Mouse (Mus musculus): ENCODE measurements around the gene Gm27029. TPM values are rescaled to one million over a fixed set of nuclear protein-coding genes. Genes with fewer than 3 reads are reported as not detected.
"Not testable (repeated sequence)": the region's sequence is repeated elsewhere in the genome, so short reads cannot be mapped to it uniquely, and the experiment has no call there.

The Gm27029 gene
- 8.8 and 9.4 TPM in 2 replicates for polyA plus RNA-seq (2011; ENCODE audit: insufficient read depth, insufficient read length, low read depth, missing spikeins)

GRCm38 (mm10) chr11:101424105-101424851, at the start of gene Gm27029:
Gene Gm27029, minus strand, starts transcription at chr11:101424796.
- H3K27me3 ChIP-seq (ENCODE audit: control insufficient read depth, insufficient read depth, low read length, poor library complexity, severe bottlenecking): no peaks in the 10 kb centered on the region
- H3K4me1 ChIP-seq (ENCODE audit: control insufficient read depth, insufficient read depth, low read length): no peaks in the 10 kb centered on the region
- peak within 1 kb of the TSS; percentile 55 for H3K9ac ChIP-seq (ENCODE audit: low read depth, poor library complexity, severe bottlenecking)
- no peaks in the 10 kb centered on the region for H3K36me3 ChIP-seq (ENCODE audit: control insufficient read depth, insufficient read depth, low read length, poor library complexity, severe bottlenecking)
- no peaks in the 10 kb centered on the region for H3K9me3 ChIP-seq (replicated peaks; ENCODE audit: control insufficient read depth, insufficient read depth, low read length, poor library complexity, severe bottlenecking)
- H3K27ac ChIP-seq (ENCODE audit: insufficient read depth, low read length): peak within 1 kb of the TSS; percentile 16; the same call in 1 of the 2 replicates
- TF ChIP-seq CTCF (IDR thresholded peaks at IDR 0.05; ENCODE audit: low read depth, low read length): no peak
- TF ChIP-seq EP300 (IDR thresholded peaks at IDR 0.05; ENCODE audit: insufficient read depth, low read depth, low read length): no peak
- no peak for TF ChIP-seq POLR2A (IDR thresholded peaks at IDR 0.05; ENCODE audit: insufficient read depth, low read length)
- H3K4me3 ChIP-seq (ENCODE audit: low read depth, low read length): peak within 1 kb of the TSS; percentile 74

GRCm38 (mm10) chr11:101474298-101474697, 49.7 kb upstream of the Gm27029 start:
- no peaks in the 10 kb centered on the region for H3K9me3 ChIP-seq (replicated peaks; ENCODE audit: control insufficient read depth, insufficient read depth, low read length, poor library complexity, severe bottlenecking)
- no peaks in the 10 kb centered on the region for H3K36me3 ChIP-seq (ENCODE audit: control insufficient read depth, insufficient read depth, low read length, poor library complexity, severe bottlenecking)
- no peak overlapping the region for H3K4me3 ChIP-seq (ENCODE audit: low read depth, low read length)
- H3K27ac ChIP-seq (ENCODE audit: insufficient read depth, low read length): no peak overlapping the region
- H3K27me3 ChIP-seq (ENCODE audit: control insufficient read depth, insufficient read depth, low read length, poor library complexity, severe bottlenecking): no peaks in the 10 kb centered on the region
- no peak overlapping the region for H3K9ac ChIP-seq (ENCODE audit: low read depth, poor library complexity, severe bottlenecking)
- H3K4me1 ChIP-seq (ENCODE audit: control insufficient read depth, insufficient read depth, low read length): peaks cover 6% of the 10 kb centered on the region
- TF ChIP-seq POLR2A (IDR thresholded peaks at IDR 0.05; ENCODE audit: insufficient read depth, low read length): no peak
- no peak for TF ChIP-seq CTCF (IDR thresholded peaks at IDR 0.05; ENCODE audit: low read depth, low read length)
- no peak for TF ChIP-seq EP300 (IDR thresholded peaks at IDR 0.05; ENCODE audit: insufficient read depth, low read depth, low read length)

GRCm38 (mm10) chr11:101473686-101474085, 49.1 kb upstream of the Gm27029 start:
- not testable (repeated sequence) for H3K27me3 ChIP-seq (ENCODE audit: control insufficient read depth, insufficient read depth, low read length, poor library complexity, severe bottlenecking); H3K9ac ChIP-seq (ENCODE audit: low read depth, poor library complexity, severe bottlenecking); H3K4me3 ChIP-seq (ENCODE audit: low read depth, low read length); H3K4me1 ChIP-seq (ENCODE audit: control insufficient read depth, insufficient read depth, low read length); H3K36me3 ChIP-seq (ENCODE audit: control insufficient read depth, insufficient read depth, low read length, poor library complexity, severe bottlenecking); H3K27ac ChIP-seq (ENCODE audit: insufficient read depth, low read length); H3K9me3 ChIP-seq (replicated peaks; ENCODE audit: control insufficient read depth, insufficient read depth, low read length, poor library complexity, severe bottlenecking)

GRCm38 (mm10) chr11:101472336-101472735, 47.7 kb upstream of the Gm27029 start:
- Histone ChIP-seq H3K27me3 (ENCODE audit: control insufficient read depth, insufficient read depth, low read length, poor library complexity, severe bottlenecking) (no peaks in the 10 kb centered on the region), H3K9ac (ENCODE audit: low read depth, poor library complexity, severe bottlenecking) (no peak overlapping the region), H3K4me1 (ENCODE audit: control insufficient read depth, insufficient read depth, low read length) (peaks cover 3% of the 10 kb centered on the region), H3K36me3 (ENCODE audit: control insufficient read depth, insufficient read depth, low read length, poor library complexity, severe bottlenecking) (no peaks in the 10 kb centered on the region), H3K9me3 (replicated peaks; ENCODE audit: control insufficient read depth, insufficient read depth, low read length, poor library complexity, severe bottlenecking) (no peaks in the 10 kb centered on the region), H3K4me3 (ENCODE audit: low read depth, low read length) (no peak overlapping the region), H3K27ac (ENCODE audit: insufficient read depth, low read length) (no peak overlapping the region)
- TF ChIP-seq EP300 (IDR thresholded peaks at IDR 0.05; ENCODE audit: insufficient read depth, low read depth, low read length) (no peak), POLR2A (IDR thresholded peaks at IDR 0.05; ENCODE audit: insufficient read depth, low read length) (no peak), CTCF (IDR thresholded peaks at IDR 0.05; ENCODE audit: low read depth, low read length) (no peak)

- H3K4me1 ChIP-seq (ENCODE audit: control insufficient read depth, insufficient read depth, low read length): peaks cover 5% of the 10 kb centered on the region
- no peaks in the 10 kb centered on the region for H3K27me3 ChIP-seq (ENCODE audit: control insufficient read depth, insufficient read depth, low read length, poor library complexity, severe bottlenecking)
- H3K9me3 ChIP-seq (replicated peaks; ENCODE audit: control insufficient read depth, insufficient read depth, low read length, poor library complexity, severe bottlenecking): no peaks in the 10 kb centered on the region
- H3K36me3 ChIP-seq (ENCODE audit: control insufficient read depth, insufficient read depth, low read length, poor library complexity, severe bottlenecking): no peaks in the 10 kb centered on the region
- H3K4me3 ChIP-seq (ENCODE audit: low read depth, low read length): no peak overlapping the region
- no peak for TF ChIP-seq POLR2A (IDR thresholded peaks at IDR 0.05; ENCODE audit: insufficient read depth, low read length)
- no peak for TF ChIP-seq EP300 (IDR thresholded peaks at IDR 0.05; ENCODE audit: insufficient read depth, low read depth, low read length)
- no peak for TF ChIP-seq CTCF (IDR thresholded peaks at IDR 0.05; ENCODE audit: low read depth, low read length)
- H3K9ac ChIP-seq (ENCODE audit: low read depth, poor library complexity, severe bottlenecking): no peak overlapping the region
- no peak overlapping the region for H3K27ac ChIP-seq (ENCODE audit: insufficient read depth, low read length)
Observed at GRCm38 (mm10) chr11:101471926-101472325, 47.3 kb upstream of the Gm27029 start.

GRCm38 (mm10) chr11:101470206-101470605, 45.6 kb upstream of the Gm27029 start:
- no peak overlapping the region for H3K4me3 ChIP-seq (ENCODE audit: low read depth, low read length)
- no peak for TF ChIP-seq POLR2A (IDR thresholded peaks at IDR 0.05; ENCODE audit: insufficient read depth, low read length)
- no peaks in the 10 kb centered on the region for H3K9me3 ChIP-seq (replicated peaks; ENCODE audit: control insufficient read depth, insufficient read depth, low read length, poor library complexity, severe bottlenecking)
- H3K27me3 ChIP-seq (ENCODE audit: control insufficient read depth, insufficient read depth, low read length, poor library complexity, severe bottlenecking): no peaks in the 10 kb centered on the region
- H3K36me3 ChIP-seq (ENCODE audit: control insufficient read depth, insufficient read depth, low read length, poor library complexity, severe bottlenecking): no peaks in the 10 kb centered on the region
- H3K4me1 ChIP-seq (ENCODE audit: control insufficient read depth, insufficient read depth, low read length): peaks cover 5% of the 10 kb centered on the region
- H3K9ac ChIP-seq (ENCODE audit: low read depth, poor library complexity, severe bottlenecking): no peak overlapping the region
- H3K27ac ChIP-seq (ENCODE audit: insufficient read depth, low read length): no peak overlapping the region

Data from ES-Bruce4 (cell line).